In the genomic region with DNA sequence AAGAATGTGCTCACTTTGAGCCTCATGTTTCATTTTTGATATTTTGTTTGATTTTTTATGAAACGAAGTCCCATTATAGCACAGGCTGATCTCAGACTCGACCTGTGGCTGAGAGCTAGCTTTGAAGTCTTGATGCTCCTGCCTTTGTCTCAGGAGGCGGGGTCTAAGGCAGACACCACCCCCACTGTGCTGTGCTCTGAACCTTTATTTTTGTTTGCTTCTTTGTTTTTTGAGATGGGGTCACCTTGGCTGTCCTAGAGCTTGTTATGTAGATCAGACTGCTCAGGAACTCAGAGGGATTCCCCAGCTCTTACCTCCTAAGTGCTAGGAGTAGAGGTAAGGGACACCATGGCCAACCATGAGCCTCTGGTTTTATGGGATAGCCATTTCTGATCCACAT, we compare ENCODE assay signal across 28 mouse cellular contexts. TPM values are rescaled to one million over a fixed set of nuclear protein-coding genes. Genes with fewer than 3 reads are reported as not detected.
DNase-seq lines count a peak whose midpoint lies in the region; ATAC-seq and TF ChIP-seq lines count a peak whose summit lies in the region.
"Had no signal": no experiment of that assay in that cellular context is flagged by ENCODE, and none has a peak within 500 bp of the region (broad histone marks: within the 10 kb centered on the region; RNA-seq: fewer than 3 reads in every experiment).

No protein-coding gene starts in this region.

- no peaks in the 10 kb centered on the region; the same call in 1 of the 2 replicates for H3K27me3 ChIP-seq in forebrain, embryonic 11.5 days (ENCODE audit: control insufficient read depth, insufficient read depth, low read length)
- peaks cover 16% of the 10 kb centered on the region for H3K27me3 ChIP-seq in forebrain, embryonic 12.5 days
- H3K27me3 ChIP-seq in thymus, adult 2 months (ENCODE audit: control insufficient read depth, insufficient read depth, low read length) = peaks cover 23% of the 10 kb centered on the region
- peaks cover 4% of the 10 kb centered on the region for H3K27me3 ChIP-seq in splenic B cell, adult 2 months (ENCODE audit: control insufficient read depth, insufficient read depth, low read length, poor library complexity, severe bottlenecking)
- H3K27me3 ChIP-seq: heart, embryonic 15.5 days had no signal

- TF ChIP-seq POLR2A in thymus, adult 2 months (IDR thresholded peaks at IDR 0.05; ENCODE audit: control insufficient read depth, extremely low read depth, insufficient read depth, low read length, poor library complexity) = no peak

- peak; percentile 51 for DNase-seq in forebrain, embryonic 11.5 days (ENCODE audit: low spot score)
- peak; percentile 3 for DNase-seq in thymus, postnatal 25 days
- DNase-seq in thymus, adult 2 months = no peak
- peak; percentile 90 for DNase-seq in ES-E14 (ENCODE audit: low read depth, low spot score)
- peak; percentile 10 for DNase-seq in splenic B cell, adult 2 months (ENCODE audit: low read depth, low spot score)
- no peak for DNase-seq in layer of hippocampus, postnatal 36 days
- DNase-seq: adrenal gland, postnatal 14 days; cerebellum, adult 11 months; gastrocnemius, postnatal 25 days; heart, adult 11 months; kidney, postnatal 14 days; layer of hippocampus, adult 9-11 months; liver, postnatal 0 days; lung, postnatal 36 days; right cerebral cortex, postnatal 4 days had no signal

- H3K4me3 ChIP-seq in forebrain, embryonic 11.5 days (ENCODE audit: low read depth, low read length) = no peak overlapping the region
- H3K4me3 ChIP-seq in forebrain, embryonic 12.5 days (replicated peaks) = no peak overlapping the region
- no peak overlapping the region for H3K4me3 ChIP-seq in thymus, adult 2 months (ENCODE audit: control insufficient read depth, insufficient read depth, low read length)
- peak overlapping the region in 1 of 2 experiments; percentile 86; a peak in 2 of 4 replicates for H3K4me3 ChIP-seq in ES-E14 (ENCODE audit: insufficient read depth in 1 of 2, low read depth in 1 of 2, low read length in 2 of 2, poor library complexity in 1 of 2, severe bottlenecking in 1 of 2)
- H3K4me3 ChIP-seq: liver, embryonic 12.5 days had no signal

- TF ChIP-seq CTCF in thymus, adult 2 months (IDR thresholded peaks at IDR 0.05; ENCODE audit: borderline replicate concordance, control insufficient read depth, extremely low read depth, insufficient read depth, low read length, poor library complexity) = no peak

- no peak overlapping the region for H3K27ac ChIP-seq in forebrain, embryonic 11.5 days (ENCODE audit: low read depth, low read length)
- H3K27ac ChIP-seq in forebrain, embryonic 12.5 days = no peak overlapping the region
- no peak overlapping the region for H3K27ac ChIP-seq in thymus, adult 2 months (ENCODE audit: control insufficient read depth, insufficient read depth, low read length)
- H3K27ac ChIP-seq in ES-E14 (ENCODE audit: insufficient read depth, low read depth, low read length, poor library complexity, severe bottlenecking) = peak overlapping the region; percentile 100
- H3K27ac ChIP-seq: hindbrain, embryonic 12.5 days; liver, embryonic 12.5 days had no signal

- no peak overlapping the region for H3K9ac ChIP-seq in forebrain, embryonic 11.5 days (ENCODE audit: low read length)
- H3K9ac ChIP-seq in forebrain, embryonic 12.5 days = no peak overlapping the region
- H3K9ac ChIP-seq in ES-E14 (ENCODE audit: insufficient read depth, low read depth, low read length, poor library complexity, severe bottlenecking) = no peak overlapping the region
- H3K9ac ChIP-seq: forebrain, embryonic 15.5 days; liver, embryonic 12.5 days; liver, postnatal 0 days; neural tube, embryonic 13.5 days had no signal

- WGBS in forebrain, embryonic 11.5 days = 4% methylated on average over 3 of the region's 3 CpGs
- 4% methylated on average over 3 of the region's 3 CpGs for WGBS in forebrain, embryonic 12.5 days
- WGBS in thymus, adult 2 months = 39% methylated on average over 3 of the region's 3 CpGs

- no peak for ATAC-seq in forebrain, embryonic 11.5 days (replicated peaks; ENCODE audit: low FRiP score)
- no peak for ATAC-seq in forebrain, embryonic 12.5 days (ENCODE audit: low FRiP score)
- ATAC-seq: forebrain, embryonic 15.5 days; intestine, postnatal 0 days; liver, embryonic 12.5 days; liver, postnatal 0 days had no signal

- no peaks in the 10 kb centered on the region for H3K36me3 ChIP-seq in forebrain, embryonic 11.5 days (ENCODE audit: control insufficient read depth, insufficient read depth, low read length)
- H3K36me3 ChIP-seq in forebrain, embryonic 12.5 days (replicated peaks) = no peaks in the 10 kb centered on the region
- H3K36me3 ChIP-seq in thymus, adult 2 months (ENCODE audit: control insufficient read depth, insufficient read depth, low read length) = no peaks in the 10 kb centered on the region
- no peaks in the 10 kb centered on the region for H3K36me3 ChIP-seq in ES-E14 (ENCODE audit: control insufficient read depth, insufficient read depth, low read length, poor library complexity, severe bottlenecking)
- H3K36me3 ChIP-seq in splenic B cell, adult 2 months (ENCODE audit: control insufficient read depth, insufficient read depth, low read length, poor library complexity, severe bottlenecking) = no peaks in the 10 kb centered on the region
- H3K36me3 ChIP-seq: forebrain, embryonic 15.5 days; heart, embryonic 10.5 days; heart, embryonic 15.5 days; hindbrain, embryonic 12.5 days; liver, embryonic 12.5 days; neural tube, embryonic 13.5 days had no signal

- in situ Hi-C loops in ES-E14 (cut with MboI; ENCODE audit: low sequenced_read_pairs in 2 of 2, unreplicated experiment in 2 of 2) = no loop called here

- no peaks in the 10 kb centered on the region for H3K9me3 ChIP-seq in forebrain, embryonic 11.5 days (ENCODE audit: control insufficient read depth, low read length)
- no peaks in the 10 kb centered on the region for H3K9me3 ChIP-seq in forebrain, embryonic 12.5 days
- H3K9me3 ChIP-seq in ES-E14 (ENCODE audit: control insufficient read depth, insufficient read depth, low read depth, low read length) = no peaks in the 10 kb centered on the region
- H3K9me3 ChIP-seq: forebrain, embryonic 15.5 days; heart, embryonic 10.5 days; heart, embryonic 15.5 days; hindbrain, embryonic 12.5 days; liver, embryonic 12.5 days; neural tube, embryonic 13.5 days had no signal

- peaks cover 10% of the 10 kb centered on the region; the same call in 1 of the 2 replicates for H3K4me1 ChIP-seq in forebrain, embryonic 11.5 days (replicated peaks; ENCODE audit: control insufficient read depth, insufficient read depth, low read length)
- peaks cover 20% of the 10 kb centered on the region for H3K4me1 ChIP-seq in forebrain, embryonic 12.5 days
- peaks cover 6% of the 10 kb centered on the region for H3K4me1 ChIP-seq in thymus, adult 2 months (replicated peaks; ENCODE audit: control insufficient read depth, insufficient read depth, low read length)
- H3K4me1 ChIP-seq in ES-E14 (ENCODE audit: control insufficient read depth in 2 of 2, insufficient read depth in 2 of 2, low read length in 2 of 2, poor library complexity in 1 of 2) = peaks cover 9% of the 10 kb centered on the region in 2 experiments

- no peak overlapping the region for H3K4me2 ChIP-seq in forebrain, embryonic 11.5 days (ENCODE audit: low read depth, low read length, severe bottlenecking)
- no peak overlapping the region for H3K4me2 ChIP-seq in forebrain, embryonic 12.5 days

TF ChIP-seq in ES-E14, 5 proteins besides CTCF, POLR2A, EP300 and RAD21:
- no peak for TF ChIP-seq HCFC1 (IDR thresholded peaks at IDR 0.05; ENCODE audit: borderline replicate concordance, insufficient read depth, low read length)

RNA-seq across cellular contexts. Expression of a gene that starts 0.9 kb away (rescaled TPM):
- 95.7 and 96.1 TPM in 2 replicates for polyA plus RNA-seq in forebrain, embryonic 11.5 days (2014; fragmentation: Nextera tagmentation; extraction: Ambion mirVana)
- 90.5 and 103 TPM in 2 replicates for polyA plus RNA-seq in forebrain, embryonic 12.5 days (2016; fragmentation: Nextera tagmentation; extraction: Ambion mirVana)
- polyA plus RNA-seq in thymus, adult 2 months (2012; rRNA removed) = 1.4 and 1.7 TPM in 2 replicates
- total RNA-seq in ES-E14 (2012; rRNA removed) = 74.8 and 77.1 TPM in 2 replicates
- 1 to 10 TPM; 5.1 TPM for total RNA-seq in layer of hippocampus, postnatal 36 days (2021)
- total RNA-seq: CH12.LX had no signal

RNA-seq across cellular contexts. Expression of a gene that starts 15.2 kb away (rescaled TPM):
- not detected in 2 replicates for polyA plus RNA-seq in forebrain, embryonic 11.5 days (2014; fragmentation: Nextera tagmentation; extraction: Ambion mirVana)
- polyA plus RNA-seq in forebrain, embryonic 12.5 days (2016; fragmentation: Nextera tagmentation; extraction: Ambion mirVana) = not detected in 2 replicates
- polyA plus RNA-seq in thymus, adult 2 months (2012; rRNA removed) = 0.36 and 1.4 TPM in 2 replicates
- total RNA-seq in ES-E14 (2012; rRNA removed) = 1.0 TPM in 1 of 2 replicates, not detected in the other
- 1 to 10 TPM; 2.0 to 4.6 TPM for total RNA-seq in layer of hippocampus, postnatal 36 days (2021)
- total RNA-seq: CH12.LX; megakaryocyte, adult 5-6 weeks had no signal
- polyA plus RNA-seq: embryonic facial prominence, embryonic 11.5 days; heart, embryonic 10.5 days; hindbrain, embryonic 12.5 days; kidney, embryonic 14.5 days; liver, embryonic 12.5 days; liver, postnatal 0 days; midbrain, embryonic 11.5 days had no signal

RNA-seq across cellular contexts. Expression of a gene that starts 59.2 kb away (rescaled TPM):
- polyA plus RNA-seq in forebrain, embryonic 11.5 days (2014; fragmentation: Nextera tagmentation; extraction: Ambion mirVana) = 11.7 and 14.0 TPM in 2 replicates
- 22.7 and 23.0 TPM in 2 replicates for polyA plus RNA-seq in forebrain, embryonic 12.5 days (2016; fragmentation: Nextera tagmentation; extraction: Ambion mirVana)
- polyA plus RNA-seq in thymus, adult 2 months (2012; rRNA removed) = 30.2 and 51.6 TPM in 2 replicates
- total RNA-seq in ES-E14 (2012; rRNA removed) = 1.7 and 2.5 TPM in 2 replicates
- total RNA-seq in layer of hippocampus, postnatal 36 days (2021) = 100 to 1,000 TPM; 188 to 201 TPM
- total RNA-seq: CH12.LX had no signal

Comparison
In these comparisons a context has a peak if more than half of its experiments do, and no peak if none do; other contexts are left out.
1. DNase-seq: peak in forebrain, embryonic 11.5 days (single experiment), thymus, postnatal 25 days (single experiment), ES-E14 (single experiment) and splenic B cell, adult 2 months (single experiment); none in thymus, adult 2 months (single experiment) and layer of hippocampus, postnatal 36 days (0 of 2).
2. RNA of a gene that starts 0.9 kb away (polyA plus RNA-seq): 90.5 to 103 TPM in forebrain, embryonic 12.5 days and 95.7 to 96.1 TPM in forebrain, embryonic 11.5 days; 1.4 to 1.7 TPM in thymus, adult 2 months; every median in the first group is over 10 times any median in the second.